ENCODE assay signal across 22 mouse cellular contexts in the genomic region with DNA sequence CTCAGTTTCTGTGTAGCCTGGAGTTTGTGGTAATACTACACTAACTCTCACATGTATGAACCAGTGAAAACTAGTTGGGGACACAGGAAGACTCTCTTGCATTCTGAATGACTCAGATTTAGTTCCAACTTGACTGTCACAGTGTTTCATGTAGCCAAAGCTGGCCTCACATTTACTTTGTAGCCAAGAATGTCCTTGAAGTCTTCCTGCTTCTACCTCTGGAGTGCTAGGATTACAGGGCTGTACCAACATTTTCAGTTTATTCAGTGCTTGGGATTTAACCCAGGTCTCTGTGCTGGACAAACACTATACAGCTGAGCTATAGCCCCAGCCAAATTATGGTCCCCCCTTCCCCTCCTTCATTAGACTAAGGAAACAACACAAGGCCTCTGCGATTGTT. TPM values are rescaled to one million over a fixed set of nuclear protein-coding genes. Genes with fewer than 3 reads are reported as not detected.
DNase-seq lines count a peak whose midpoint lies in the region; TF ChIP-seq lines count a peak whose summit lies in the region.
"Had no signal": no experiment of that assay in that cellular context is flagged by ENCODE, and none has a peak within 500 bp of the region (broad histone marks: within the 10 kb centered on the region; RNA-seq: fewer than 3 reads in every experiment).

No protein-coding gene starts in this region.

- H3K27me3 ChIP-seq in testis, adult 2 months (ENCODE audit: control insufficient read depth, insufficient read depth, low read length), result no peaks in the 10 kb centered on the region
- H3K27me3 ChIP-seq: embryonic facial prominence, embryonic 12.5 days; embryonic facial prominence, embryonic 15.5 days; heart, embryonic 12.5 days; heart, embryonic 15.5 days; hindbrain, embryonic 13.5 days; Patski had no signal

- TF ChIP-seq POLR2A in testis, adult 2 months (IDR thresholded peaks at IDR 0.05; ENCODE audit: control insufficient read depth, low read depth, low read length), result no peak

- no peak overlapping the region for H3K4me3 ChIP-seq in gastrocnemius, adult 2 months
- peak overlapping the region; percentile 83; the same call in 1 of the 2 replicates for H3K4me3 ChIP-seq in testis, adult 2 months (ENCODE audit: control insufficient read depth, low read depth, low read length)
- H3K4me3 ChIP-seq: embryonic facial prominence, embryonic 12.5 days; embryonic facial prominence, embryonic 15.5 days; heart, embryonic 12.5 days; heart, embryonic 15.5 days; hindbrain, embryonic 10.5 days; hindbrain, embryonic 13.5 days had no signal

- no peaks in the 10 kb centered on the region for H3K36me3 ChIP-seq in testis, adult 2 months (ENCODE audit: control insufficient read depth, insufficient read depth, low read length)
- H3K36me3 ChIP-seq: embryonic facial prominence, embryonic 12.5 days; heart, embryonic 15.5 days had no signal

- no peak for TF ChIP-seq CTCF in gastrocnemius, adult 2 months (IDR thresholded peaks at IDR 0.05)
- no peak for TF ChIP-seq CTCF in testis, adult 2 months (IDR thresholded peaks at IDR 0.05; ENCODE audit: control insufficient read depth, insufficient read depth, insufficient replicate concordance, low read depth, low read length)

- H3K27ac ChIP-seq in gastrocnemius, adult 2 months, result peak overlapping the region; percentile 68
- peak overlapping the region; percentile 18; the same call in 1 of the 2 replicates for H3K27ac ChIP-seq in testis, adult 2 months (ENCODE audit: control insufficient read depth, insufficient read depth, low read depth, low read length)
- H3K27ac ChIP-seq: embryonic facial prominence, embryonic 12.5 days; embryonic facial prominence, embryonic 15.5 days; heart, embryonic 15.5 days; hindbrain, embryonic 10.5 days; hindbrain, embryonic 13.5 days had no signal

- intact Hi-C loops in gastrocnemius, adult 2 months (cut with DNase I), result no loop called here

- no peak for DNase-seq in gastrocnemius, adult 2 months
- DNase-seq in gastrocnemius, postnatal 10 days, result no peak
- DNase-seq in lung, postnatal 10 days, result peak; percentile 22
- no peak for DNase-seq in lung, postnatal 14 days
- DNase-seq in testis, postnatal 10 days (ENCODE audit: low spot score), result no peak
- DNase-seq: adrenal gland, postnatal 14 days; cerebellum, adult 11 months; cerebellum, adult 2 months; cerebellum, adult 9-11 months; cerebellum, postnatal 25 days; forebrain, postnatal 0 days; gastrocnemius, postnatal 36 days; heart, postnatal 10 days; heart, postnatal 36 days had no signal

- H3K4me1 ChIP-seq in testis, adult 2 months (ENCODE audit: control insufficient read depth, insufficient read depth, low read length), result no peaks in the 10 kb centered on the region; the same call in 1 of the 2 replicates
- H3K4me1 ChIP-seq: embryonic facial prominence, embryonic 12.5 days; embryonic facial prominence, embryonic 15.5 days; heart, embryonic 12.5 days; heart, embryonic 15.5 days; hindbrain, embryonic 10.5 days; hindbrain, embryonic 13.5 days had no signal

RNA-seq across cellular contexts. Expression of gene Hmox2, which starts 16.0 kb away (rescaled TPM):
- total RNA-seq in gastrocnemius, adult 2 months (2021), result 10 to 100 TPM; 35.4 to 43.6 TPM
- total RNA-seq in gastrocnemius, postnatal 10 days (2021), result 10 to 100 TPM; 45.1 to 51.1 TPM
- polyA plus RNA-seq in testis, adult 2 months (2012; rRNA removed), result 538 and 552 TPM in 2 replicates

RNA-seq across cellular contexts. Expression of gene Nmral1, which starts 23.0 kb away (rescaled TPM):
- 1 to 10 TPM; 2.6 to 3.7 TPM for total RNA-seq in gastrocnemius, adult 2 months (2021)
- total RNA-seq in gastrocnemius, postnatal 10 days (2021), result 1 to 10 TPM; 6.8 to 7.1 TPM
- 1.8 and 2.2 TPM in 2 replicates for polyA plus RNA-seq in testis, adult 2 months (2012; rRNA removed)

RNA-seq across cellular contexts. Expression of gene Cdip1, which starts 47.9 kb away (rescaled TPM):
- 10 to 100 TPM; 69.3 to 82.9 TPM for total RNA-seq in gastrocnemius, adult 2 months (2021)
- total RNA-seq in gastrocnemius, postnatal 10 days (2021), result 10 to 100 TPM; 82.1 to 91.9 TPM
- polyA plus RNA-seq in testis, adult 2 months (2012; rRNA removed), result 55.2 and 57.0 TPM in 2 replicates
